Mouse (Mus musculus) megakaryocyte-erythroid progenitor cell, adult 5 weeks (primary cell): ENCODE data around the gene Tnfaip2. TPM values are rescaled to one million over a fixed set of nuclear protein-coding genes. Genes with fewer than 3 reads are reported as not detected.

ENCODE experiments used
- polyA plus RNA-seq: library from polyadenylated mRNA; stranded (reverse); fragments of >175 nt; gene quantifications from 2 replicates; pipeline ENCODE4 v1.2.3, GENCODE M21; 2012

Tnfaip2 gene
- polyA plus RNA-seq, result 41.2 and 71.1 TPM in 2 replicates

DNA sequence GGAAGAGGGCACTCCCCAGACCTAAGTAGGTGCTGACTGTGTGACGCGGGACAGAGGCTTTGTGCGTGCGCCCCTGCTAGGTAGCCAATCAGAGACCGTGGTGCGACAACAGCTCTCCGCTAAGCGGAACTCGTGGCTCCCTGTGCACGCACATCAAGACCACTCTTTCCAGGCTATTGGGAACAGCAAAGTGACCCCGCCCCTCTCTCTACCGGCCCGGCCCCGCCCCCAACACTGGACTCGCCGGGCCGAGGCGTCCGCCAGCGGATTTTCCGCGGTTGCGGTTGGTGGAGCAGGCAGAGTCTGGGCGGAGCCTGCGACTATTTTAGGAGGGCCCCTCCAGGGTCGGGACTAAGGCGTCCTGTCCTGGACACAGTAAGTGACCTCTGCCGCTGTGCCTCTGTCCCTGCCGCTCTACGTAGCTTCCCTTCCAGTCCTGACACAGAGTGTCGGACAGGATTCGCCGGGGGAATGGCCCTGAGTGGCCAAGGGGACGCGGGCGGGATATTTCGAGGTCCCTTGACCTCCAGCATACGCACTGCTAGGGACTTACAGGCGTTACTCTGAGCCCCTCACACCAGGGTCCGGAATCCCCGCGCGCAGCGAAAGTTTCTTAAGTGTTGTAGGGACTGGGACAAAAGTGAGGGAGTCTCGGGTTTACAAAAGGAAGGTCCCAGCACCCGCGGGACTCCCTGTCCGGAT is at the start of gene Tnfaip2:
Gene Tnfaip2, plus strand, starts transcription at position 161 of the 702 bp plus-strand sequence.

DNA sequence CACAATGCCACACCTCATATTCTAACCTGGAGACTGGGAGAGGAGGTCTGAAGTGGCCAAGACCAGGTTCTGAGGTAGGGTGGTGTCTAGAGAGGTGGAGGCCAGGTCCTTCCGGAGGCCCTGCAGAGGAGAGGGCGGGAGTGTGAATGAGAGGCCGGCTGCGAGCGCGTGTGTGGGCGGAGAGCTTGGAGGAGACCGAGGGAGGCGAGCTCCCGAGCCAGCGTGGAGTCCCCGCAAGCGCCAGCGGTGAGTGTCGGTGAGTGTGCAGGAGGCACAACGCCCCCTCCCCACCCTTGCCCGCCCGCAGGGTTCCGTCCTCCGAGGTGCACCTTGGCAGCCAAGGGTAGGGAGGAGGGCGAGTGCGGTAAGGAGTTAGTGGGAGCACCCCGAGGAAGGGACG is 35.6 kb upstream of the Tnfaip2 start, which contains the start of gene Lbhd2:
Gene Lbhd2, plus strand, starts transcription at position 188 of the 400 bp plus-strand sequence.

DNA sequence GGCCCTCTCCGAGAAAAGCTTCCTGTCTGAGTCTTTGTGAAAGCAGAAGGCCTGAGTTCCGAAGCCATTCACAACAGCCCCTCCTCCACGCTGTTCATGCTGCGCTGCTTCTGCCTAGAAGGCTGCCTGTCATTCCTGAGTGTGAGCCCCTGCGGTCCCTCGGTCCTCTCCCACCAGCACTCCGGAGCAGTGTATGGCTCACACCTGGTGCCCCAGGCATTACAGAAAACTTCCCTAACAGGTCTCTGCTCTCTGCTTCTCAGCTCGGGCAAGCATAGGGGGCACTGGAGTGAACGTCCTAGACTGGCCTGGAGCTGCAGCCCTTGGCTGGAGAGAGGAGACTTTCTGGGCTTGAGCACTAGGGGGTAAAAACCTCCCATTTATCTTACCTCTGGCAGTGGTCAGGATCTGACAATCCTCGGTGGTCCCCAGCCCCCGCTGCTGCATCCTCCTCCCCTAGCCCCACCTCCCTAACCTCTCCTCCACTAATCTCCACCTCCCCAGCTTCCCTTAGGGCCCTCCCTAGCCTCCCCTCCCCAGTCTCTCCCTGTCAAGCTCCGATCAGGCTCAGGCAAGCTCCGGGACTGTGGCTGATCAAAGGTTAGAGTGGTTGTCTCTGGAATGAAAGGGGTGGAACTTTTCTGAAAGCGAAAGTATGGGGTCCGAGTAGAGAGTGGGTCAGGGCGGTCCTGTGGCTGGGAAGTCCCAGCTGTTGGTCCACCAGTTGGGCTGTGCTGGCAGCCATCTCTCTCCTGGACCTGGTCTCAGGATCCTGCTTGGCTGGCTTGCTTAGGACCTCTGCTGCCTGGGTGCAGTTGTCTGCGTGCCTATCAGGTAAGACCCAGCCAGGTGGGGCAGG is 25.1 kb upstream of the Tnfaip2 start, which contains the start of gene Exoc3l4:
Gene Exoc3l4, plus strand, starts transcription at position 97 of the 859 bp plus-strand sequence.

DNA sequence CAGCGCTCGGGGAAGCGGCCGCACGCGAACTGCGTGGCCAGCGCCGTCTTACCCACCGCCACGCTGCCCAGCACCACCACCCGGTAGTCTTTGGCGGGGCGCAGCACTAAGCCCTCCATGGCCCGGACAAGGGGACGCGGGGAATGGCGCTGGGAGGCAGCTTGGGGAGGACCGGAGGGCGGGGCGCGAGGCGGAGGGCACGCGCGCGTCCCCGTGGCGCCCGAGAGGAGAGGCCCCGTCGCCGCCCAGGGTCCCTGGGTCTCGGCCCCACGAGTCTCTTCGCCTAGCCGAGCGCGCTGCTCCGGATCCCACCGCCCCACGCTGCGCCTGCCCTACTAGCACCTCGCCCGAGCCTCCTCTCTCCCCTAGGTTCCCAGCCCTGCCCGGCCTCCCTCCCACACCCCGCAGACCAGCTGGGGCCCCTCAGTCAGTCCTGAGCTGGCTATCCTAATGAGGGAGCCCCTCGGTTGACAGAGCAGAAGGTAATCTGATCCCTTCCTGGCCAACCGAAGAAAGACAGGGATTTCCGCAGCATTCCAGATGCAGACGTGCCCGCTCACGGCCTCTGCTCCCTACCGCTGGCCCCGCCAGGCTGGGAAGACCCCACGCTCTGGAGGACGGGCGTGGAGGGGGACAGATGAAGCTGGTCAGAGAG is 43.5 kb downstream of the Tnfaip2 start, which contains the start of gene Gm266:
Gene Gm266, minus strand, starts transcription at position 172 of the 655 bp plus-strand sequence.

Other genes with a start within 250 kb of the Tnfaip2 start
- gene Amn, start 171.4 kb upstream of the Tnfaip2 start, polyA plus RNA-seq, result 0.61 and 0.62 TPM in 2 replicates
- gene Cdc42bpb, start 64.8 kb upstream of the Tnfaip2 start, polyA plus RNA-seq, result 13.1 and 16.5 TPM in 2 replicates
- gene Lbhd2, start 35.7 kb upstream of the Tnfaip2 start, polyA plus RNA-seq, result not detected in 2 replicates
- 0.93 and 1.2 TPM in 2 replicates for gene Exoc3l4, start 25.5 kb upstream of the Tnfaip2 start, polyA plus RNA-seq
- not detected in 2 replicates for gene Gm266, start 43.4 kb downstream of the Tnfaip2 start, polyA plus RNA-seq
- gene Eif5, start 95.5 kb downstream of the Tnfaip2 start, polyA plus RNA-seq, result 207 and 340 TPM in 2 replicates
- gene Mark3, start 132.1 kb downstream of the Tnfaip2 start, polyA plus RNA-seq, result 10.0 and 11.7 TPM in 2 replicates
- gene Ckb, start 229.9 kb downstream of the Tnfaip2 start, polyA plus RNA-seq, result 17.5 and 20.4 TPM in 2 replicates
- gene Trmt61a, start 235.6 kb downstream of the Tnfaip2 start, polyA plus RNA-seq, result 26.9 and 31.8 TPM in 2 replicates